Mouse (Mus musculus): ENCODE results near the gene Vmn1r117. TPM values are rescaled to one million over a fixed set of nuclear protein-coding genes. Genes with fewer than 3 reads are reported as not detected.
"Not testable (repeated sequence)": the region's sequence is repeated elsewhere in the genome, so short reads cannot be mapped to it uniquely, and the experiment has no call there.

The Vmn1r117 gene
- not detected in 2 replicates for polyA plus RNA-seq (2012; rRNA removed)
- not detected in 2 replicates for polyA plus RNA-seq (2014; fragmentation: Nextera tagmentation; extraction: Ambion mirVana)

DNA sequence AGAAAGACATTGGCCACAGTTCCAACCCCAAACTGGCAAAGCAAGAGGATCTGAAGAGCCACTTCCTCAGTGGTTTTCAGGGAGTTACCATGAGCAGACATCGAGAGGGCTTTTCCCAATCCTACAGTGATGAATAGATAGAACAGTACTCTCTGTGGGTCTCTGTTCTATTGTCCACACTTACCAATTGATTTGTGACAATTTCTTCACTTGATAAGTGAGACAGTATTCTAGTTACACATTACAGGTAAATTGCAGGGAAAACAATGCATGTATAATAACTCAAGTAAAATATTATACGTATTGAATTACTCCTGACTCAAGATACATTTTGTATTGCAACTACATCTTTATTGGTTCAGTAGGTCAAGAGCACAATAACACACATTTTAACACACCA is at the start of gene Vmn1r117:
Gene Vmn1r117 (minus strand): TSS at position 101 of the 400 bp plus-strand sequence.
- H3K27ac ChIP-seq (replicated peaks; ENCODE audit: low read depth, low read length): not testable (repeated sequence)

DNA sequence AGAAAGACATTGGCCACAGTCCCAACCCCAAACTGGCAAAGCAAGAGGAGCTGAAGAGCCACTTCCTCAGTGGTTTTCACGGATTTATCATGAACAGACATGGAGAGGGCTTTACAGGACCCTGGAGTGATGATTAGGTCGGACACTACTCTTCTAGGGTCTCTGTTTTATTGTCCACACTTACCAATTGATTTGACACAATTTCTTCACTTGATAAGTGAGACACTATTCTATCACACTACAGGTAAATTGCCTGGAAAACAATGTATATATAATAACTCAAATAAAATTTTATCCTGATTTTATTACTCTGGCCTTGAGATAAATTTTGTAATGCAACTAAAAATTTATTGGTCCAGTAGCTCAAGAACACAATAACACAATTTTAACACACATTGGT is 28.3 kb upstream of the Vmn1r117 start, which contains the start of gene Vmn1r118:
Gene Vmn1r118 (minus strand): TSS at position 101 of the 400 bp plus-strand sequence.
- WGBS: no CpG with 5 or more reads among the region's 2 CpGs
- not testable (repeated sequence) for H3K9ac ChIP-seq (ENCODE audit: low read depth, low read length, severe bottlenecking); ATAC-seq (ENCODE audit: low FRiP score, low read depth); H3K9me3 ChIP-seq (ENCODE audit: control insufficient read depth, low read length); H3K27ac ChIP-seq (replicated peaks; ENCODE audit: low read depth, low read length); H3K27me3 ChIP-seq (ENCODE audit: control insufficient read depth, insufficient read depth, low read length); H3K4me1 ChIP-seq (ENCODE audit: control insufficient read depth, insufficient read depth, low read length); DNase-seq (ENCODE audit: low spot score); H3K4me2 ChIP-seq (replicated peaks; ENCODE audit: low read depth, low read length, severe bottlenecking); H3K36me3 ChIP-seq (ENCODE audit: control insufficient read depth, insufficient read depth, low read length); H3K4me3 ChIP-seq (replicated peaks; ENCODE audit: low read length)

More for the DNA sequence above, at the start of gene Vmn1r117:
- not testable (repeated sequence) for H3K9me3 ChIP-seq (ENCODE audit: control insufficient read depth, low read length); H3K4me2 ChIP-seq (replicated peaks; ENCODE audit: low read depth, low read length, severe bottlenecking); H3K4me3 ChIP-seq (replicated peaks; ENCODE audit: low read length); DNase-seq (ENCODE audit: low spot score); H3K9ac ChIP-seq (ENCODE audit: low read depth, low read length, severe bottlenecking); H3K4me1 ChIP-seq (ENCODE audit: control insufficient read depth, insufficient read depth, low read length); H3K27me3 ChIP-seq (ENCODE audit: control insufficient read depth, insufficient read depth, low read length); H3K36me3 ChIP-seq (ENCODE audit: control insufficient read depth, insufficient read depth, low read length); ATAC-seq (ENCODE audit: low FRiP score, low read depth)
- WGBS: no CpG with 5 or more reads among the region's 2 CpGs

DNA sequence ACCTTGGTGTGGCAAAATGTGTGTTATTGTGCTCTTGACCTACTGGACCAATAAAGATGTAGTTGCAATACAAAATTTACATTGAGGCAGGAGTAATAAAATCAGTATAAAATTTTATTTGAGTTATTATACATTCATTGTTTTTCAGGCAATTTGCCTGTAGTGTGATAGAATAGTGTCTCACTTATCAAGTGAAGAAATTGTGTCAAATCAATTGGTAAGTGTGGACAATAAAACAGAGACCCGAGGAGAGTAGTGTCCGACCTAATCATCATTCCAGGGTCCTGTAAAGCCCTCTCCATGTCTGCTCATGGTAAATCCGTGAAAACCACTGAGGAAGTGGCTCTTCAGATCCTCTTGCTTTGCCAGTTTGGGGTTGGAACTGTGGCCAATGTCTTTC is 12.0 kb downstream of the Vmn1r117 start, which contains the start of gene Vmn1r116:
Gene Vmn1r116 (plus strand): TSS at position 301 of the 400 bp plus-strand sequence.
- not testable (repeated sequence) for DNase-seq (ENCODE audit: low spot score); H3K36me3 ChIP-seq (ENCODE audit: control insufficient read depth, insufficient read depth, low read length); H3K9me3 ChIP-seq (ENCODE audit: control insufficient read depth, low read length); H3K4me1 ChIP-seq (ENCODE audit: control insufficient read depth, insufficient read depth, low read length); H3K27me3 ChIP-seq (ENCODE audit: control insufficient read depth, insufficient read depth, low read length); H3K9ac ChIP-seq (ENCODE audit: low read depth, low read length, severe bottlenecking); H3K4me3 ChIP-seq (replicated peaks; ENCODE audit: low read length); H3K27ac ChIP-seq (replicated peaks; ENCODE audit: low read depth, low read length); H3K4me2 ChIP-seq (replicated peaks; ENCODE audit: low read depth, low read length, severe bottlenecking); ATAC-seq (ENCODE audit: low FRiP score, low read depth)
- WGBS: 76% methylated on average over 3 of the region's 3 CpGs

DNA sequence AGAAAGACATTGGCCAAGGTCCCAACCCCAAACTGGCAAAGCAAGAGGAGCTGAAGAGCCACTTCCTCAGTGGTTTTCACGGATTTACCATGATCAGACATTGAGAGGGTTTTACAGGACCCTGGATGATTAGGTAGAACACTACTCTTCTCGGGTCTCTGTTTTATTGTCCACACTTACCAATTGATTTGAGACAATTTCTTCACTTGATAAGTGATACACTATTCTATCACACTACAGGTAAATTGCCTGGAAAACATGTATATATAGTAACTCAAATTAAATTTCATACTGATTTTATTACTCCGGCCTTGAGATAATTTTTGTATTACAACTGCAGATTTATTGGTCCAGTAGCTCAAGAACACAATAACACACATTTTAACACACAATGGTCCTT is 39.0 kb downstream of the Vmn1r117 start, which contains the start of gene Vmn1r115:
Gene Vmn1r115 (minus strand): TSS at position 101 of the 400 bp plus-strand sequence.
- H3K4me3 ChIP-seq (replicated peaks; ENCODE audit: low read length); H3K4me1 ChIP-seq (ENCODE audit: control insufficient read depth, insufficient read depth, low read length); H3K9me3 ChIP-seq (ENCODE audit: control insufficient read depth, low read length); H3K27ac ChIP-seq (replicated peaks; ENCODE audit: low read depth, low read length); ATAC-seq (ENCODE audit: low FRiP score, low read depth); H3K36me3 ChIP-seq (ENCODE audit: control insufficient read depth, insufficient read depth, low read length); H3K9ac ChIP-seq (ENCODE audit: low read depth, low read length, severe bottlenecking); DNase-seq (ENCODE audit: low spot score); H3K27me3 ChIP-seq (ENCODE audit: control insufficient read depth, insufficient read depth, low read length); H3K4me2 ChIP-seq (replicated peaks; ENCODE audit: low read depth, low read length, severe bottlenecking): not testable (repeated sequence)
- 93% methylated on average over 1 of the region's 3 CpGs for WGBS

Other genes starting within 250 kb of the Vmn1r117 start
- not detected in 2 replicates for gene Vmn1r107, start 215.2 kb downstream of the Vmn1r117 start, polyA plus RNA-seq (2012; rRNA removed)
- gene Vmn1r107, start 215.2 kb downstream of the Vmn1r117 start, polyA plus RNA-seq (2014; fragmentation: Nextera tagmentation; extraction: Ambion mirVana): not detected in 2 replicates
- gene Vmn1r111, start 180.9 kb downstream of the Vmn1r117 start, polyA plus RNA-seq (2012; rRNA removed): not detected in 2 replicates
- not detected in 2 replicates for gene Vmn1r111, start 180.9 kb downstream of the Vmn1r117 start, polyA plus RNA-seq (2014; fragmentation: Nextera tagmentation; extraction: Ambion mirVana)
- not detected in 2 replicates for gene Gm10668, start 153.5 kb downstream of the Vmn1r117 start, polyA plus RNA-seq (2012; rRNA removed)
- gene Gm10668, start 153.5 kb downstream of the Vmn1r117 start, polyA plus RNA-seq (2014; fragmentation: Nextera tagmentation; extraction: Ambion mirVana): not detected in 2 replicates
- not detected in 2 replicates for gene Vmn1r112, start 112.9 kb downstream of the Vmn1r117 start, polyA plus RNA-seq (2012; rRNA removed)
- not detected in 2 replicates for gene Vmn1r112, start 112.9 kb downstream of the Vmn1r117 start, polyA plus RNA-seq (2014; fragmentation: Nextera tagmentation; extraction: Ambion mirVana)
- not detected in 2 replicates for gene Vmn1r113, start 96.8 kb downstream of the Vmn1r117 start, polyA plus RNA-seq (2012; rRNA removed)
- not detected in 2 replicates for gene Vmn1r113, start 96.8 kb downstream of the Vmn1r117 start, polyA plus RNA-seq (2014; fragmentation: Nextera tagmentation; extraction: Ambion mirVana)
- not detected in 2 replicates for gene Vmn1r114, start 71.9 kb downstream of the Vmn1r117 start, polyA plus RNA-seq (2012; rRNA removed)
- gene Vmn1r114, start 71.9 kb downstream of the Vmn1r117 start, polyA plus RNA-seq (2014; fragmentation: Nextera tagmentation; extraction: Ambion mirVana): not detected in 2 replicates
- gene Vmn1r115, start 39.1 kb downstream of the Vmn1r117 start, polyA plus RNA-seq (2012; rRNA removed): not detected in 2 replicates
- not detected in 2 replicates for gene Vmn1r115, start 39.1 kb downstream of the Vmn1r117 start, polyA plus RNA-seq (2014; fragmentation: Nextera tagmentation; extraction: Ambion mirVana)
- gene Vmn1r116, start 11.9 kb downstream of the Vmn1r117 start, polyA plus RNA-seq (2012; rRNA removed): not detected in 2 replicates
- gene Vmn1r116, start 11.9 kb downstream of the Vmn1r117 start, polyA plus RNA-seq (2014; fragmentation: Nextera tagmentation; extraction: Ambion mirVana): not detected in 2 replicates
- gene Vmn1r118, start 28.2 kb upstream of the Vmn1r117 start, polyA plus RNA-seq (2012; rRNA removed): not detected in 2 replicates
- not detected in 2 replicates for gene Vmn1r118, start 28.2 kb upstream of the Vmn1r117 start, polyA plus RNA-seq (2014; fragmentation: Nextera tagmentation; extraction: Ambion mirVana)
- gene Vmn1r119, start 128.3 kb upstream of the Vmn1r117 start, polyA plus RNA-seq (2012; rRNA removed): not detected in 2 replicates
- not detected in 2 replicates for gene Vmn1r119, start 128.3 kb upstream of the Vmn1r117 start, polyA plus RNA-seq (2014; fragmentation: Nextera tagmentation; extraction: Ambion mirVana)
- not detected in 2 replicates for gene Vmn1r120, start 169.7 kb upstream of the Vmn1r117 start, polyA plus RNA-seq (2012; rRNA removed)
- not detected in 2 replicates for gene Vmn1r120, start 169.7 kb upstream of the Vmn1r117 start, polyA plus RNA-seq (2014; fragmentation: Nextera tagmentation; extraction: Ambion mirVana)
- not detected in 2 replicates for gene Vmn1r121, start 214.4 kb upstream of the Vmn1r117 start, polyA plus RNA-seq (2012; rRNA removed)
- gene Vmn1r121, start 214.4 kb upstream of the Vmn1r117 start, polyA plus RNA-seq (2014; fragmentation: Nextera tagmentation; extraction: Ambion mirVana): not detected in 2 replicates